Mouse (Mus musculus): ENCODE results near the gene Fam120b. TPM values are rescaled to one million over a fixed set of nuclear protein-coding genes. Genes with fewer than 3 reads are reported as not detected.
A peak's percentile ranks its signal among the peaks of the same experiment; 100 is the strongest.
"Not testable (repeated sequence)": the region's sequence is repeated elsewhere in the genome, so short reads cannot be mapped to it uniquely, and the experiment has no call there.

Fam120b gene
- polyA plus RNA-seq, 1 experiment from 2014 or later: 29.6 TPM

DNA sequence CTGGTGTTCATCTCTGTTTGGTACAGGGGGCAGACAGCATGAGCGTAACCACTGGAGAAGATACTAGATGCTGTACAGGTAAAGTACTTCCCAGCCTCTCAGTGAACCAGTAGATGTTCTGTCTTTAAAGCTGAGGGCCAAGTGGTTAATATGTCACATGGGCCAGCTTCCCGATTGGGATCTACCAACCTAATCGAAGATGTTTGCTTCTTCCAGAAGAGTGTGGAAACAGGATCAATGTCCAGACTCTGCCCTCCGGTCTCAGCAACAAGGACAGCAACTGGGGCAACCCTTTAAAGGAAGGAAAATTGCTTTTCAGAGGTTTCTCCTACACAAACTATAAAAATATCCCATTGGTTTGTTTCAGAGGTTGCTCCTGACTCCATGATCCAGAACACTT, 35.5 kb downstream of the Fam120b start:
- DNase-seq (ENCODE audit: low spot score): no peak
- H3K4me2 ChIP-seq (ENCODE audit: low read length): no peak overlapping the region
- ATAC-seq (replicated peaks; ENCODE audit: low FRiP score, low TSS enrichment, low read depth): no peak
- no peaks in the 10 kb centered on the region for H3K4me1 ChIP-seq (replicated peaks; ENCODE audit: control insufficient read depth, insufficient read depth, low read length)
- peaks cover 60% of the 10 kb centered on the region for H3K36me3 ChIP-seq (ENCODE audit: control insufficient read depth, insufficient read depth, low read length)
- H3K9ac ChIP-seq (ENCODE audit: low read length): no peak overlapping the region
- H3K9me3 ChIP-seq (ENCODE audit: control insufficient read depth, low read length): no peaks in the 10 kb centered on the region
- 91% methylated on average over 4 of the region's 4 CpGs for WGBS
- H3K27me3 ChIP-seq (replicated peaks; ENCODE audit: control insufficient read depth, insufficient read depth, low read length): no peaks in the 10 kb centered on the region
- H3K4me3 ChIP-seq (ENCODE audit: low read depth, low read length): no peak overlapping the region
- no peak overlapping the region for H3K27ac ChIP-seq (ENCODE audit: low read depth)

DNA sequence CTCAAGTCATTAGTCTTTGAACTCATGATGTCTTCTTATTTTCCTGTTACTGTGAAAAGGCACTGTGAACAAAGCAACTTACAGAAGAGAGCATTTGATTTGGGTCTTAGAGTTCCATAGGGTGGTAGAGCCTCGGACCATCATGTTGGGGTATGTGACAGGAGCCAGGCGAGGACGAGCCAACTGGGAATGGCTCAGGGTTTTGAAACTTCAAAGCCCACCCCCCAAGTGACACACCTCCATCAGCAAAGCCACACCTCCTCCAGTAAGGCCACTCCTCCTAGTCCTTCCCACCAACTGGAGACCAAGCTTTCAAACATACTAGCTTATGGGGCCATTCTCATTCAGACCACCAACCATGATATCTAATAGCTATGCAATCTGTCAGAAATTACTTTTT, 36.0 kb downstream of the Fam120b start:
- H3K9me3 ChIP-seq (ENCODE audit: control insufficient read depth, low read length): no peaks in the 10 kb centered on the region
- H3K4me1 ChIP-seq (replicated peaks; ENCODE audit: control insufficient read depth, insufficient read depth, low read length): no peaks in the 10 kb centered on the region
- H3K4me3 ChIP-seq (ENCODE audit: low read depth, low read length): no peak overlapping the region
- H3K4me2 ChIP-seq (ENCODE audit: low read length): no peak overlapping the region
- no peaks in the 10 kb centered on the region for H3K27me3 ChIP-seq (replicated peaks; ENCODE audit: control insufficient read depth, insufficient read depth, low read length)
- H3K9ac ChIP-seq (ENCODE audit: low read length): no peak overlapping the region
- ATAC-seq (replicated peaks; ENCODE audit: low FRiP score, low TSS enrichment, low read depth) (no peak), DNase-seq (ENCODE audit: low spot score) (no peak)
- H3K27ac ChIP-seq (ENCODE audit: low read depth): no peak overlapping the region
- peaks cover 55% of the 10 kb centered on the region for H3K36me3 ChIP-seq (ENCODE audit: control insufficient read depth, insufficient read depth, low read length)
- 76% methylated on average over 3 of the region's 3 CpGs for WGBS

DNA sequence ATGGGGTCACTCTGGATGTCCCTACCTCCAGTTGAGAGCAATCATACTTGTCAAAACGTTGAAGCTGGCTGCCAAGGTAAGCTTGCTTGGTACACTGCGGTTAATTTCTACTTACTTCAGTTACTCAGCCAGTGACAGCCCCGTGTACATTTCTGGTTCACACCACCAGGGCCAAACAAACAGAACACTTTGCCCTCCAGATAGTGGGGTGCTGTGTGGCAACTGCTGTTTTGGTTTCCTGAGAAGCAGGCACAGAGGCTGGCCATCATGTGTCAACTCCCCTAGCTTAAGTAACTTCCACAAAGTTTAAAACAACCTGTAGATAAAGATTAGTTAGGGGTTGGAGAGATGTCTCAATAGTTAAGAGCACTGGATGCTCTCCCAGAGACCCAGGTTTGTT, 38.7 kb downstream of the Fam120b start:
- Histone ChIP-seq H3K4me1 (replicated peaks; ENCODE audit: control insufficient read depth, insufficient read depth, low read length) (no peaks in the 10 kb centered on the region), H3K27ac (ENCODE audit: low read depth) (no peak overlapping the region), H3K4me2 (ENCODE audit: low read length) (no peak overlapping the region), H3K9me3 (ENCODE audit: control insufficient read depth, low read length) (no peaks in the 10 kb centered on the region), H3K4me3 (ENCODE audit: low read depth, low read length) (no peak overlapping the region), H3K9ac (ENCODE audit: low read length) (no peak overlapping the region), H3K36me3 (ENCODE audit: control insufficient read depth, insufficient read depth, low read length) (peaks cover 30% of the 10 kb centered on the region), H3K27me3 (replicated peaks; ENCODE audit: control insufficient read depth, insufficient read depth, low read length) (no peaks in the 10 kb centered on the region)
- 82% methylated on average over 3 of the region's 3 CpGs for WGBS
- ATAC-seq (replicated peaks; ENCODE audit: low FRiP score, low TSS enrichment, low read depth) (no peak), DNase-seq (ENCODE audit: low spot score) (no peak)

DNA sequence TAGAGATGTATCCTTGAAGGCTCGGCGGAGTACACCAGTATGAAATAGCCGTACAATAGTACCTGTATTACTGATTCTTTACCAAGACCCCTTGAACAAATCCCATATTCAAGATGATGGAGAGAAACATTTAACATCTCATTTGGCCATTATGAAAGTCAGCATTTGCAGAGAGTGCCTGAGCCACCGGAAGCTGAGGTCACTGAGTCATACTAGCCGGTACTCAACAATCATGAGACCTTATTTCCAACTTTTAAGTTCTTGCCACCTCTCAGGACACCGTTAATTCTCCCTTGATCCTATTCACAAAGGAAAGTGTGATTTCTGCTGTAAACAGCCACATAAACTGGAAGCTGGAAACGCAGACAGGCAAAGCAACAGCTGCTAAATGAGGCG, 44.1 kb downstream of the Fam120b start:
- H3K4me2 ChIP-seq (ENCODE audit: low read length): no peak overlapping the region; the same call in 1 of the 2 replicates
- H3K4me3 ChIP-seq (ENCODE audit: low read depth, low read length): no peak overlapping the region
- WGBS: 45% methylated on average over 8 of the region's 8 CpGs
- H3K9me3 ChIP-seq (ENCODE audit: control insufficient read depth, low read length): no peaks in the 10 kb centered on the region
- H3K27ac ChIP-seq (ENCODE audit: low read depth): no peak overlapping the region
- peaks cover 10% of the 10 kb centered on the region for H3K4me1 ChIP-seq (replicated peaks; ENCODE audit: control insufficient read depth, insufficient read depth, low read length)
- H3K27me3 ChIP-seq (replicated peaks; ENCODE audit: control insufficient read depth, insufficient read depth, low read length): no peaks in the 10 kb centered on the region
- ATAC-seq (replicated peaks; ENCODE audit: low FRiP score, low TSS enrichment, low read depth): no peak
- no peak overlapping the region for H3K9ac ChIP-seq (ENCODE audit: low read length)
- no peaks in the 10 kb centered on the region for H3K36me3 ChIP-seq (ENCODE audit: control insufficient read depth, insufficient read depth, low read length)
- DNase-seq (ENCODE audit: low spot score): no peak

DNA sequence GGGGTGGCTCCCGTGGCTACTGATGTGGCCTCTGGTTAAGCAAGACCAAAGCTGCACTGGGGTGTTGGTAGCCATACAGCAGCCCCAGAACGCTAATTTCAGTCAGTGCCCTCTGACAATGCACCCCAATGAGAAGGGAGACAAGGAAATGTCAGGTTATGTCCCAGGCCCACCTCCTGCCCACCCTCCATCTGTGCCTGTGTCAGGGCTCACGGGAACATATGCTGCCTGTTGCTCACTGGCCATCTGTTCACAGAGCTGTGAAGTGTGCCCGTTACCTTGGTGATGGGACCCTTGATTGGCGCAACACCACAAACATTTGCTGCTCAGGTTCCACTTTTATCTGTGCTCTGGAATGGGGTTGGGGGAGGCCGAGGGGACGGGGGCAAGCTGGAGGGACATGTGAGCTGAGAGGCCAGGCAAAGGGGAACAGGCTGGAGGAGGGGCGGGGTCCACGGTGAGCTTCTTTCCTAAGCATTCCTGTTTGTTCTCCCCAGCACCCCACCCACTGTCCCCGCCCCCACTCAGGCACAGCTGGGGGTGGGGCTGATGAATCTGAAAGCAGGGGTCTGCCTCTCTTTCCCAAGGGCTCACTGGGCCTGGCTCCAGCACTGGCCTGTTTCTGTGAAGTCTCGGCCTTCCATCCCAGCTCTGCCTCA, 44.6 kb downstream of the Fam120b start:
- no peak overlapping the region for H3K9ac ChIP-seq (ENCODE audit: low read length)
- no peaks in the 10 kb centered on the region for H3K27me3 ChIP-seq (replicated peaks; ENCODE audit: control insufficient read depth, insufficient read depth, low read length)
- peaks cover 10% of the 10 kb centered on the region for H3K4me1 ChIP-seq (replicated peaks; ENCODE audit: control insufficient read depth, insufficient read depth, low read length)
- H3K9me3 ChIP-seq (ENCODE audit: control insufficient read depth, low read length): no peaks in the 10 kb centered on the region
- no peak overlapping the region for H3K27ac ChIP-seq (ENCODE audit: low read depth)
- 10% methylated on average over 11 of the region's 11 CpGs for WGBS
- H3K4me2 ChIP-seq (ENCODE audit: low read length): peak overlapping the region; percentile 33
- H3K36me3 ChIP-seq (ENCODE audit: control insufficient read depth, insufficient read depth, low read length): no peaks in the 10 kb centered on the region
- H3K4me3 ChIP-seq (ENCODE audit: low read depth, low read length): no peak overlapping the region
- DNase-seq (ENCODE audit: low spot score): peak; percentile 66
- peak; percentile 75 for ATAC-seq (replicated peaks; ENCODE audit: low FRiP score, low TSS enrichment, low read depth)

DNA sequence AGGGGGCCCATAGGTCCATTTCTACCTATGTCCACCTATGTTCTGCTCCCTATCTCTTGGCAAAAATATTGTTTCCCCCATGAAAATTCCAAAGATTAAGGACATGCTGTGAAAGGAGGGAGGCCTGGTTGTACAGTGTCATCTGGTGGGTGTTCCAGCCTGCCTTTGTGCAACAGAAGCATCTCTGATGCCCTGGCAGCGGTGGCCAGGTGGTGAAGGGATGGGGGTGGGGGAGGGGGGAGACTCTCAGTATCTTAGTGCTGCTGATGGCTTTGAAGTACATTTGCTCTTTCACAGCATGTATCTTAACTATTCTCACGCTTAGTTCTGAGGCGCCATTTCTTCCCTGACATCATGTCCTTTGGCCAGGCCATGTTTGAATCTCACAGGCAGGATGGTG, 49.4 kb downstream of the Fam120b start:
- no peak for DNase-seq (ENCODE audit: low spot score)
- no peaks in the 10 kb centered on the region for H3K36me3 ChIP-seq (ENCODE audit: control insufficient read depth, insufficient read depth, low read length)
- ATAC-seq (replicated peaks; ENCODE audit: low FRiP score, low TSS enrichment, low read depth): no peak
- H3K4me3 ChIP-seq (ENCODE audit: low read depth, low read length): no peak overlapping the region
- no peak overlapping the region for H3K27ac ChIP-seq (ENCODE audit: low read depth)
- H3K27me3 ChIP-seq (replicated peaks; ENCODE audit: control insufficient read depth, insufficient read depth, low read length): no peaks in the 10 kb centered on the region
- whole genome bisulfite sequencing: 72% methylated on average over 3 of the region's 3 CpGs
- peaks cover 6% of the 10 kb centered on the region for H3K4me1 ChIP-seq (replicated peaks; ENCODE audit: control insufficient read depth, insufficient read depth, low read length)
- H3K4me2 ChIP-seq (ENCODE audit: low read length): no peak overlapping the region
- H3K9ac ChIP-seq (ENCODE audit: low read length): no peak overlapping the region
- no peaks in the 10 kb centered on the region for H3K9me3 ChIP-seq (ENCODE audit: control insufficient read depth, low read length)

DNA sequence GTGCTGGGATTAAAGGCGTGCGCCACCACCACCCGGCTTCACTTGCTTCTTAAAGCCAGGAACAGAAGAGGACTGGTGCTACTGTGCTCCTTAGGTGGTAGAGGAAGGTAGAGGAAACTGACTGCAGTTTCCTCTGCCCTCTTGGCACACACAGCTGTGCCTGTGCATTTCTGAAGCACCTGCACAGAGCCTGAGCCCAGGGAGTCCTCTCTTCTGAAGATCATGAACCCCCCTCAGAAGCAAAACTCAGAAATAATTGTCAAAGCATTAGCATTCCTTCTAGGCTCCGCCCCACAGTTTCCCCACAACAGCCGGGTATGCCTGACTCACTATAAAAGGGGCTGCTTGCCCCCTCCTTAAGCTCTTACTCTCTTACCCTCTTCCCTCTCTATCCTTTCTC, 51.8 kb downstream of the Fam120b start:
- WGBS: 75% methylated on average over 5 of the region's 5 CpGs
- no peak overlapping the region for H3K27ac ChIP-seq (ENCODE audit: low read depth)
- no peaks in the 10 kb centered on the region for H3K9me3 ChIP-seq (ENCODE audit: control insufficient read depth, low read length)
- H3K4me3 ChIP-seq (ENCODE audit: low read depth, low read length): no peak overlapping the region
- no peaks in the 10 kb centered on the region for H3K36me3 ChIP-seq (ENCODE audit: control insufficient read depth, insufficient read depth, low read length)
- DNase-seq (ENCODE audit: low spot score) (no peak), ATAC-seq (replicated peaks; ENCODE audit: low FRiP score, low TSS enrichment, low read depth) (no peak)
- H3K9ac ChIP-seq (ENCODE audit: low read length): no peak overlapping the region
- H3K4me2 ChIP-seq (ENCODE audit: low read length): no peak overlapping the region
- no peaks in the 10 kb centered on the region for H3K4me1 ChIP-seq (replicated peaks; ENCODE audit: control insufficient read depth, insufficient read depth, low read length)
- no peaks in the 10 kb centered on the region for H3K27me3 ChIP-seq (replicated peaks; ENCODE audit: control insufficient read depth, insufficient read depth, low read length)

DNA sequence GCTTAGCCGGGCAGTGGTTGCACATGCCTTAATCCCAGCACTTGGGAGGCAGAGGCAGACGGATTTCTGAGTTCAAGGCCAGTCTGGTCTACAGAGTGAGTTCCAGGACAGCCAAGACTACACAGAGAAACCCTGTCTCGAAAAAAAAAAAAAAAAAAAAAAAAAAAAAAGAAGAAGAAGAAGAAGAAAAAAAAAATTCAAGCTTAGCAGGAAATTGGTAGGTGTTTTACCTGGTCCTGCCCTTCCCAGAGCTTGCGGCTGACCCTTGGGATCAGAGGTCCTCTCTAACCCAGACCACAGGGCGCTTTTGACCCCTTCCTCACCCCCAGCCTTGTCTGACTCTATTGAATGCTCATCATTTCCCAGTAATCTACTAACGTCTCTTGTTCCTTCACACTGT, 53.1 kb downstream of the Fam120b start:
- not testable (repeated sequence) for ATAC-seq (replicated peaks; ENCODE audit: low FRiP score, low TSS enrichment, low read depth)

DNA sequence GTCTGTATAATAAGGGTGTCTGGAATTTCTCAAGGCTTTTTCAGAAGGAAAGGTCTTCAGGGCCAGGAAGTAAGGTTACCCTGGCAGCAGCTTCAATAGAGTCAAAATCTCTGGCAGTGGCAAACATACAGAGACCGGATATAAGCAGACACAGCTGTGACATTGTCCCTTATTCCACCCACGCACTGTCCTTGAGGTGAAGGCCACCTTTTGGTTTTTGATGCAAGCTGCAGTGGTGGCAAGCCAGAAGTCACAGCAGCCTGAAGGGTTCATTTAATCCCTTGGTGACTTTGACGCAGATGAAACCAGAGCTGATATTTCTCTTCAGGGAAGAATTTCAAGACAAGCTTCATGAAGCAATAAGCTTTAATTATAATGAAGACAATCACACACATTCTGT, 53.6 kb downstream of the Fam120b start:
- WGBS: 62% methylated on average over 3 of the region's 3 CpGs
- no peak for ATAC-seq (replicated peaks; ENCODE audit: low FRiP score, low TSS enrichment, low read depth)
- no peak for DNase-seq (ENCODE audit: low spot score)
- H3K4me2 ChIP-seq (ENCODE audit: low read length): no peak overlapping the region
- no peaks in the 10 kb centered on the region for H3K36me3 ChIP-seq (ENCODE audit: control insufficient read depth, insufficient read depth, low read length)
- no peaks in the 10 kb centered on the region for H3K27me3 ChIP-seq (replicated peaks; ENCODE audit: control insufficient read depth, insufficient read depth, low read length)
- H3K9ac ChIP-seq (ENCODE audit: low read length): no peak overlapping the region
- no peak overlapping the region for H3K27ac ChIP-seq (ENCODE audit: low read depth)
- no peaks in the 10 kb centered on the region for H3K9me3 ChIP-seq (ENCODE audit: control insufficient read depth, low read length)
- H3K4me1 ChIP-seq (replicated peaks; ENCODE audit: control insufficient read depth, insufficient read depth, low read length): no peaks in the 10 kb centered on the region
- H3K4me3 ChIP-seq (ENCODE audit: low read depth, low read length): no peak overlapping the region

More for the DNA sequence above, 53.1 kb downstream of the Fam120b start:
- H3K27ac ChIP-seq (ENCODE audit: low read depth); H3K4me3 ChIP-seq (ENCODE audit: low read depth, low read length); H3K27me3 ChIP-seq (replicated peaks; ENCODE audit: control insufficient read depth, insufficient read depth, low read length); H3K36me3 ChIP-seq (ENCODE audit: control insufficient read depth, insufficient read depth, low read length); H3K4me2 ChIP-seq (ENCODE audit: low read length); H3K9ac ChIP-seq (ENCODE audit: low read length); H3K9me3 ChIP-seq (ENCODE audit: control insufficient read depth, low read length); H3K4me1 ChIP-seq (replicated peaks; ENCODE audit: control insufficient read depth, insufficient read depth, low read length); DNase-seq (ENCODE audit: low spot score): not testable (repeated sequence)
- WGBS: 70% methylated on average over 6 of the region's 6 CpGs
